Mouse (Mus musculus) cerebellum, adult 2 months (tissue): ENCODE data around the gene Prdm10.

Source experiments
- CTCF ChIP-seq: fragments of 200-500 bp; IDR thresholded peaks from 2 replicates; pipeline ENCODE4 v1.5.1; 2011; ENCODE audit warnings: low read depth, mild to moderate bottlenecking, control low read depth, low read length, moderate library complexity, borderline replicate concordance; ENCODE audit not compliant: insufficient read depth
- POLR2A ChIP-seq: fragments of 200-500 bp; IDR thresholded peaks from 2 replicates; pipeline ENCODE4 v1.6.1; 2011; ENCODE audit warnings: low read length, control low read depth, borderline replicate concordance; ENCODE audit not compliant: insufficient read depth

DNA sequence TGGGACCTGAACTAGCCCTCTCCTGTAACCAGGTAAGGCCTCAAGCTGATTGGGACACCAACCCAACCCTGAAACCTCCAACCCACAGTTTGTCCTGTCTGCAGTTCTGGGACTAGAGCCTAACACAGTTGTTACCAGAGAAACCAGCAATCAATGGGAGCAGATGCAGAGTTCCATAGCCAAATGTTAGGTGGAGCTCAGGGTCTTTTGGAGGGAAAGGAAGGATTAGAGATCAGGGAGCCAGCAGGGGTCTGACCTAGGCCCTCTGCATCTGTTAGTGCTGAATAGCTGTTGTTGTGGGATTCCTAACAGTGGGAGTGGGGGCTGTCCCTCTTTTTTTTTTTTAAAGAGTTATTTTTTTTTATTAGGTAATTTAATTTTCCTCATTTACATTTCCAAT, 96.3 kb downstream of the Prdm10 start:
- no peak for TF ChIP-seq CTCF
- no peak for TF ChIP-seq POLR2A
